16 mouse cellular contexts compared by ENCODE assay signal in genomic region chr14:76911271-76911670, GRCm38 (mm10).
"Had no signal": no experiment of that assay in that cellular context is flagged by ENCODE, and none has a peak within 500 bp of the region (broad histone marks: within the 10 kb centered on the region; RNA-seq: fewer than 3 reads in every experiment).

No protein-coding gene starts in this region.

- H3K27me3 ChIP-seq: lung, embryonic 15.5 days; megakaryocyte, embryonic 14.5 days; midbrain, embryonic 13.5 days; midbrain, embryonic 15.5 days; neural tube, embryonic 12.5 days; stomach, embryonic 15.5 days had no signal

- ATAC-seq: lung, postnatal 0 days; midbrain, embryonic 13.5 days; midbrain, embryonic 15.5 days had no signal

- H3K4me3 ChIP-seq: lung, embryonic 15.5 days; megakaryocyte, embryonic 14.5 days; midbrain, embryonic 13.5 days; midbrain, embryonic 15.5 days; neural tube, embryonic 12.5 days; stomach, embryonic 15.5 days had no signal

- H3K36me3 ChIP-seq: lung, embryonic 15.5 days; midbrain, embryonic 13.5 days; midbrain, embryonic 15.5 days; neural tube, embryonic 12.5 days; stomach, embryonic 15.5 days had no signal

- H3K4me2 ChIP-seq: lung, embryonic 15.5 days; midbrain, embryonic 11.5 days; midbrain, embryonic 13.5 days; midbrain, embryonic 15.5 days; neural tube, embryonic 12.5 days; stomach, embryonic 15.5 days had no signal

- H3K27ac ChIP-seq: lung, embryonic 15.5 days; macrophage; midbrain, embryonic 13.5 days; midbrain, embryonic 15.5 days; neural tube, embryonic 12.5 days; stomach, embryonic 15.5 days; stomach, postnatal 0 days had no signal

- H3K9ac ChIP-seq: lung, embryonic 15.5 days; midbrain, embryonic 13.5 days; midbrain, embryonic 15.5 days; neural tube, embryonic 12.5 days; stomach, embryonic 15.5 days had no signal

- DNase-seq: lung, postnatal 14 days; lung, postnatal 36 days; right cerebral cortex, postnatal 14 days; thymus, adult 2 months; thymus, postnatal 25 days; thymus, postnatal 4 days had no signal

- H3K9me3 ChIP-seq: lung, embryonic 15.5 days; megakaryocyte, embryonic 14.5 days; midbrain, embryonic 13.5 days; midbrain, embryonic 15.5 days; neural tube, embryonic 12.5 days; stomach, embryonic 15.5 days had no signal

- H3K4me1 ChIP-seq: midbrain, embryonic 13.5 days; midbrain, embryonic 15.5 days; neural tube, embryonic 12.5 days; stomach, embryonic 15.5 days had no signal
